Mouse (Mus musculus) lung, embryonic 16.5 days (tissue): ENCODE measurements at regions not wholly inside any gene's neighbourhood (a gene's known extent, or its start where the extent isn't known, plus 50 kb on each side); places are given as distances from the start of the nearest gene placed in this dataset.

Experiments
- ATAC-seq: fragments of 200-750 bp; cut with Nextera tagmentation; 2 replicates; pipeline ENCODE4 v1.8.0; 2017; ENCODE audit warnings: low read depth, mild to moderate bottlenecking, moderate library complexity
- H3K27ac ChIP-seq: fragments of 300-500 bp; sonication (generic); 2 replicates; pipeline ENCODE4 v1.5.1; 2014; ENCODE audit warnings: mild to moderate bottlenecking, control low read depth, low read length
- H3K27me3 ChIP-seq: fragments of 300-500 bp; sonication (generic); 2 replicates; pipeline ENCODE4 v1.6.1; 2014; ENCODE audit warnings: low read depth, low read length, mixed read lengths; ENCODE audit not compliant: control insufficient read depth, insufficient read depth
- H3K36me3 ChIP-seq: fragments of 300-500 bp; sonication (generic); 2 replicates; pipeline ENCODE4 v1.6.1; 2014; ENCODE audit warnings: low read length; ENCODE audit not compliant: control insufficient read depth, insufficient read depth
- H3K4me1 ChIP-seq: fragments of 300-500 bp; sonication (generic); replicated peaks from 2 replicates; pipeline ENCODE4 v1.6.1; 2014; ENCODE audit warnings: low read length, mixed read lengths; ENCODE audit not compliant: control insufficient read depth, insufficient read depth
- H3K4me2 ChIP-seq: fragments of 300-500 bp; sonication (generic); 2 replicates; pipeline ENCODE4 v1.6.1; 2014; ENCODE audit warnings: low read depth, low read length, control low read depth
- H3K4me3 ChIP-seq: fragments of 300-500 bp; sonication (generic); 2 replicates; pipeline ENCODE4 v1.5.1; 2014; ENCODE audit warnings: mild to moderate bottlenecking, low read length, control low read depth
- H3K9ac ChIP-seq: fragments of 300-500 bp; sonication (generic); 2 replicates; pipeline ENCODE4 v1.6.1; 2014; ENCODE audit warnings: low read length, control low read depth
- H3K9me3 ChIP-seq: fragments of 300-500 bp; sonication (generic); 2 replicates; pipeline ENCODE4 v1.6.1; 2016; ENCODE audit warnings: low read length; ENCODE audit not compliant: control insufficient read depth
- WGBS: fragments of 180-500 bp; shearing (Covaris S2); extraction: QIAGEN DNeasy Blood & Tissue Kit; methylation state at CpG from one replicate; pipeline ENCODE4 v1.1.7; 2014; 5-methylcytosine and 5-hydroxymethylcytosine counted together

- Histone ChIP-seq H3K27ac (no peak overlapping the region), H3K9ac (no peak overlapping the region), H3K36me3 (no peaks in the 10 kb centered on the region), H3K4me2 (no peak overlapping the region), H3K4me1 (no peaks in the 10 kb centered on the region; the same call in 1 of the 2 replicates), H3K27me3 (no peaks in the 10 kb centered on the region), H3K4me3 (no peak overlapping the region), H3K9me3 (no peaks in the 10 kb centered on the region)
- no peak for ATAC-seq
- WGBS, result 47% methylated on average over 9 of the region's 9 CpGs
Observed at GRCm38 (mm10) chr10:83915133-83915730, 192.6 kb downstream of the 1500009L16Rik start.

GRCm38 (mm10) chr10:83926990-83927389 lies 204.3 kb downstream of the 1500009L16Rik start:
- Histone ChIP-seq H3K4me2 (no peak overlapping the region), H3K36me3 (no peaks in the 10 kb centered on the region), H3K4me1 (peaks cover 18% of the 10 kb centered on the region), H3K9ac (no peak overlapping the region), H3K4me3 (no peak overlapping the region), H3K27ac (peak overlapping the region; percentile 74), H3K27me3 (no peaks in the 10 kb centered on the region), H3K9me3 (no peaks in the 10 kb centered on the region)
- ATAC-seq, result peak; percentile 73
- 29% methylated on average over 4 of the region's 4 CpGs for WGBS

GRCm38 (mm10) chr10:83927554-83927953 lies 204.9 kb downstream of the 1500009L16Rik start:
- H3K27me3 ChIP-seq, result no peaks in the 10 kb centered on the region
- WGBS, result 43% methylated on average over 2 of the region's 2 CpGs
- H3K9ac ChIP-seq, result no peak overlapping the region
- no peaks in the 10 kb centered on the region for H3K9me3 ChIP-seq
- H3K4me3 ChIP-seq, result no peak overlapping the region
- H3K4me1 ChIP-seq, result peaks cover 18% of the 10 kb centered on the region
- no peak overlapping the region for H3K4me2 ChIP-seq
- H3K36me3 ChIP-seq, result no peaks in the 10 kb centered on the region
- ATAC-seq, result peak; percentile 65
- peak overlapping the region; percentile 74 for H3K27ac ChIP-seq

GRCm38 (mm10) chr10:83931758-83932157 lies 209.1 kb downstream of the 1500009L16Rik start:
- 69% methylated on average over 3 of the region's 3 CpGs for WGBS
- Histone ChIP-seq H3K9ac (no peak overlapping the region), H3K27ac (no peak overlapping the region), H3K4me1 (peaks cover 15% of the 10 kb centered on the region), H3K4me2 (no peak overlapping the region), H3K4me3 (no peak overlapping the region), H3K27me3 (no peaks in the 10 kb centered on the region), H3K36me3 (no peaks in the 10 kb centered on the region), H3K9me3 (no peaks in the 10 kb centered on the region)
- no peak for ATAC-seq

GRCm38 (mm10) chr10:83933201-83933600 lies 210.5 kb downstream of the 1500009L16Rik start:
- H3K36me3 ChIP-seq, result no peaks in the 10 kb centered on the region
- WGBS, result 73% methylated on average over 7 of the region's 7 CpGs
- no peak overlapping the region for H3K4me2 ChIP-seq
- no peaks in the 10 kb centered on the region for H3K9me3 ChIP-seq
- H3K27ac ChIP-seq, result no peak overlapping the region
- no peaks in the 10 kb centered on the region for H3K27me3 ChIP-seq
- H3K4me3 ChIP-seq, result no peak overlapping the region
- no peak overlapping the region for H3K9ac ChIP-seq
- no peak for ATAC-seq
- peaks cover 10% of the 10 kb centered on the region for H3K4me1 ChIP-seq

- Histone ChIP-seq H3K9me3 (no peaks in the 10 kb centered on the region), H3K4me1 (peaks cover 8% of the 10 kb centered on the region), H3K36me3 (no peaks in the 10 kb centered on the region), H3K4me3 (no peak overlapping the region), H3K27ac (no peak overlapping the region), H3K4me2 (no peak overlapping the region), H3K27me3 (no peaks in the 10 kb centered on the region), H3K9ac (no peak overlapping the region)
- no peak for ATAC-seq
- WGBS, result 55% methylated on average over 3 of the region's 3 CpGs
Observed at GRCm38 (mm10) chr10:83934498-83934897, 211.8 kb downstream of the 1500009L16Rik start.

- no peak for ATAC-seq
- Histone ChIP-seq H3K4me2 (no peak overlapping the region), H3K27ac (no peak overlapping the region), H3K27me3 (no peaks in the 10 kb centered on the region), H3K4me1 (peaks cover 5% of the 10 kb centered on the region; the same call in 1 of the 2 replicates), H3K36me3 (no peaks in the 10 kb centered on the region), H3K9me3 (no peaks in the 10 kb centered on the region), H3K4me3 (no peak overlapping the region), H3K9ac (no peak overlapping the region)
- 29% methylated on average over 9 of the region's 9 CpGs for WGBS
Observed at GRCm38 (mm10) chr10:83937168-83937567, 214.5 kb downstream of the 1500009L16Rik start.

- Histone ChIP-seq H3K4me2 (no peak overlapping the region), H3K27me3 (no peaks in the 10 kb centered on the region), H3K9ac (no peak overlapping the region), H3K27ac (no peak overlapping the region), H3K4me1 (peaks cover 4% of the 10 kb centered on the region; the same call in 1 of the 2 replicates), H3K36me3 (no peaks in the 10 kb centered on the region), H3K4me3 (no peak overlapping the region), H3K9me3 (no peaks in the 10 kb centered on the region)
- WGBS, result 75% methylated on average over 3 of the region's 3 CpGs
- no peak for ATAC-seq
Observed at GRCm38 (mm10) chr10:83942101-83942500, 219.4 kb downstream of the 1500009L16Rik start.

GRCm38 (mm10) chr10:83944158-83944557 lies 221.5 kb downstream of the 1500009L16Rik start:
- Histone ChIP-seq H3K4me2 (no peak overlapping the region), H3K27me3 (no peaks in the 10 kb centered on the region), H3K27ac (no peak overlapping the region), H3K4me1 (no peaks in the 10 kb centered on the region; the same call in 1 of the 2 replicates), H3K9me3 (no peaks in the 10 kb centered on the region), H3K9ac (no peak overlapping the region), H3K4me3 (no peak overlapping the region), H3K36me3 (no peaks in the 10 kb centered on the region)
- 69% methylated on average over 1 of the region's 1 CpGs for WGBS
- ATAC-seq, result no peak

GRCm38 (mm10) chr10:83944897-83945296 lies 222.2 kb downstream of the 1500009L16Rik start:
- no peak for ATAC-seq
- Histone ChIP-seq H3K27ac (no peak overlapping the region), H3K4me1 (no peaks in the 10 kb centered on the region; the same call in 1 of the 2 replicates), H3K4me3 (no peak overlapping the region), H3K27me3 (no peaks in the 10 kb centered on the region), H3K4me2 (no peak overlapping the region), H3K36me3 (no peaks in the 10 kb centered on the region), H3K9ac (no peak overlapping the region), H3K9me3 (no peaks in the 10 kb centered on the region)
- WGBS, result 90% methylated on average over 10 of the region's 10 CpGs
